Mouse (Mus musculus) hindbrain, embryonic 14.5 days (tissue): ENCODE data around the gene Hpcal1. TPM values are rescaled to one million over a fixed set of nuclear protein-coding genes. Genes with fewer than 3 reads are reported as not detected.
A peak's percentile ranks its signal among the peaks of the same experiment; 100 is the strongest.
"Not testable (repeated sequence)": the region's sequence is repeated elsewhere in the genome, so short reads cannot be mapped to it uniquely, and the experiment has no call there.

Experiments used
- ATAC-seq: fragments of 200-750 bp; cut with Nextera tagmentation; 2 replicates; pipeline ENCODE4 v1.8.0; 2017; ENCODE audit warnings: moderate number of reproducible peaks, mild to moderate bottlenecking, moderate TSS enrichment, moderate library complexity; ENCODE audit not compliant: low FRiP score
- DNase-seq: peaks from one replicate; pipeline ENCODE4 v3.0.0-alpha.2; 2015; ENCODE audit warnings: low spot score
- H3K27ac ChIP-seq: fragments of 300-500 bp; sonication (generic); 2 replicates; pipeline ENCODE4 v1.5.1; 2014; ENCODE audit warnings: mild to moderate bottlenecking, moderate library complexity
- H3K27me3 ChIP-seq: fragments of 300-500 bp; sonication (generic); 2 replicates; pipeline ENCODE4 v1.6.1; 2014; ENCODE audit warnings: mild to moderate bottlenecking, low read length, mixed read lengths; ENCODE audit not compliant: control insufficient read depth, insufficient read depth
- H3K36me3 ChIP-seq: fragments of 300-500 bp; sonication (generic); replicated peaks from 2 replicates; pipeline ENCODE4 v1.6.1; 2014; ENCODE audit not compliant: control insufficient read depth, insufficient read depth
- H3K4me1 ChIP-seq: fragments of 300-500 bp; sonication (generic); replicated peaks from 2 replicates; pipeline ENCODE4 v1.6.1; 2014; ENCODE audit warnings: antibody characterized with exemption, low read length, mixed read lengths; ENCODE audit not compliant: control insufficient read depth, insufficient read depth
- H3K4me2 ChIP-seq: fragments of 300-500 bp; sonication (generic); replicated peaks from 2 replicates; pipeline ENCODE4 v1.6.1; 2014; ENCODE audit warnings: mild to moderate bottlenecking, moderate library complexity
- H3K4me3 ChIP-seq: fragments of 300-500 bp; sonication (generic); replicated peaks from 2 replicates; pipeline ENCODE4 v1.5.1; 2014; ENCODE audit warnings: mild to moderate bottlenecking, low read length
- H3K9ac ChIP-seq: fragments of 300-500 bp; sonication (generic); 2 replicates; pipeline ENCODE4 v1.6.1; 2014
- H3K9me3 ChIP-seq: fragments of 300-500 bp; sonication (generic); 2 replicates; pipeline ENCODE4 v1.6.1; 2016; ENCODE audit warnings: low read length; ENCODE audit not compliant: control insufficient read depth
- WGBS: fragments of 180-500 bp; shearing (Covaris S2); extraction: QIAGEN DNeasy Blood & Tissue Kit; methylation state at CpG from one replicate; pipeline ENCODE4 v1.1.7; 2014; 5-methylcytosine and 5-hydroxymethylcytosine counted together
- polyA plus RNA-seq: library from polyadenylated mRNA; unstranded; fragments of >200 nt; fragmentation: Nextera tagmentation; extraction: Ambion mirVana; gene quantifications from 2 replicates; pipeline ENCODE4 v1.2.1, GENCODE M21; 2014

Hpcal1 gene
- polyA plus RNA-seq, 1 experiment from 2014 or later: 125 TPM

DNA sequence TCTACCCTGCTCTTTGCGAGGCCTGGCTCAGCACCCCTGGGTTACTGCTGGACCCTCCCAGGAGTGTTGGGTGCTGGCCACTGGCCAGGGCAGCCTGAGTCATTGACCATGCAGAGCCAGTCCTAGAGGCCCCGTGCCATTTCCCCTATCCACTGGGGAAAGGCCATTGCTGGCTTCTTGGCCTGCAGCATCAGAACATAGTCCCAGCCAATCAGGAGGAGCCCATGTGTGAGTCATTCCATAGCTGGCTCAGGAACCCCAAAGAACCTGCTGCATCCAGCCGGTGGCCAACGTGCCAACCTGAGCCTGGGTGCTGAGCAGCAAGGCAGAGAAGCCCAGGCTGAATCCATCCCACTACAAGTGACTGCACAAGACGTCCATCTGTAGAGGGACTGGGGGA lies 83.1 kb downstream of the Hpcal1 start:
- not testable (repeated sequence) for H3K27ac ChIP-seq, H3K4me1 ChIP-seq, H3K9ac ChIP-seq, H3K36me3 ChIP-seq, H3K27me3 ChIP-seq, H3K4me3 ChIP-seq, DNase-seq, H3K9me3 ChIP-seq, H3K4me2 ChIP-seq, ATAC-seq
- WGBS: 84% methylated on average over 5 of the region's 5 CpGs

DNA sequence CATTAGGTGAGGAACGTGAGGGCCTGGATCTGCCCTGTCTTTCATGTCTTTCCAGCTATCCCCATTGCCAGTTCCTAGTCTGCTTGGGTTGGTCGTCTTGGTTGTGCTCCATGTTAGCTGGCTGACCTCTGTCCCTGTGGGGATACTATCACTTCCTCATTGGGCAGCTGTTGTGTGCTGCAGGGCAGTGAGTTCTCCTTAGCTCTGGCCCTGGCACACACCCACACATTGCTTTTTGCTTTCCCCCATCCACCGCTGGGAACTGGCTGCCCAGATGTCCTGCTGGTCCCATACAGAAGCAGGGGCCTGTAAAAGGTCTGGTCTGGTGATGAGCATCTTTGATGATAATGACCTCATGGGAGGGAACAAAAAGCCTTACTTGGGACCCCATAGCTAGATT lies 84.2 kb downstream of the Hpcal1 start:
- H3K27ac ChIP-seq, H3K9ac ChIP-seq, H3K4me2 ChIP-seq, ATAC-seq, H3K4me3 ChIP-seq, H3K27me3 ChIP-seq, H3K9me3 ChIP-seq, H3K4me1 ChIP-seq, H3K36me3 ChIP-seq, DNase-seq: not testable (repeated sequence)
- 51% methylated on average over 3 of the region's 3 CpGs for WGBS

DNA sequence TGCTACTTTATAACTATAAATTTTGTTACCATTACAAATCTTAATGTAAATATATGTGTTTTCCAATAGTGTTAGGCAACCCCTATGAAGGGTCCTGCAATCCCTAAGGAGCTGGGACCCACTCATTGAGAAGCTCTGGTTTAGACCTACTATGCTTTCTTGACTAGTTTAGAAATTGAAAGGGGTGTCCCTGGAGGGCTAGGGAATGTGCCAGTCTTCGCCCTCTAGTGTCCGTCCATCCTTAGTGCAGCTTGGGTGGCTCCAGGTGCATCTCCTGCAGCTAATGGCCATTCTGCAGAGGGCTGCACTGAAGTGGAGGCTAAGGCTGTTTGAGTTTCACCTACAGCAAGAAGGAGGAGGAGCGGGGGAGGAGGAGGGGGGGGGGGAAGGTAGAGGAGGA lies 87.7 kb downstream of the Hpcal1 start:
- H3K9me3 ChIP-seq: no peaks in the 10 kb centered on the region
- no peaks in the 10 kb centered on the region for H3K4me1 ChIP-seq
- ATAC-seq: no peak
- no peak overlapping the region for H3K4me2 ChIP-seq
- no peaks in the 10 kb centered on the region for H3K36me3 ChIP-seq
- no peak overlapping the region for H3K9ac ChIP-seq
- H3K4me3 ChIP-seq: no peak overlapping the region
- H3K27me3 ChIP-seq: no peaks in the 10 kb centered on the region
- peak; percentile 53 for DNase-seq
- H3K27ac ChIP-seq: no peak overlapping the region
- WGBS: 20% methylated on average over 3 of the region's 3 CpGs

DNA sequence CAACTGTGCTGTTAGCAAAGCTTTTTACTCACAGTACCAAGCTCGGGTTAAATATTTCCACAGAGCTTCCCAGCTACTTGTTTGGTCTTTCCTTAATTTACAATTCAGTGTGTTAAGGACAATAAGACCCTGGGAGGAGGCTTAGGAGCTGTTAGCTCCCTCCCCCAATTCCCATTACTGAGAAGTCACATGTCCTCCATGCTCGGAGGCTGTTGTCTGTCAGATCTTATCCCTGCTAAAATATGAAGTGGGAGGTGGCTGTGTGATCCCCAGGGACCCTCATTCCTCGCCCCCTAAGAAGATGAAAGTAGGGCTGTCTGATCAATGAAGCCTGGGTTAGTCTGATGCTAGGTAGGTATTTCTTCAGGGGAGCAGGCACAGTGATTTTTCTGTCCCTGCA lies 88.4 kb downstream of the Hpcal1 start:
- Histone ChIP-seq H3K27me3 (no peaks in the 10 kb centered on the region), H3K4me1 (no peaks in the 10 kb centered on the region), H3K4me3 (no peak overlapping the region), H3K27ac (no peak overlapping the region), H3K9ac (no peak overlapping the region), H3K4me2 (no peak overlapping the region), H3K36me3 (no peaks in the 10 kb centered on the region), H3K9me3 (no peaks in the 10 kb centered on the region)
- WGBS: 11% methylated on average over 3 of the region's 3 CpGs
- DNase-seq (peak; percentile 30), ATAC-seq (peak; percentile 43; the same call in 1 of the 2 replicates)

DNA sequence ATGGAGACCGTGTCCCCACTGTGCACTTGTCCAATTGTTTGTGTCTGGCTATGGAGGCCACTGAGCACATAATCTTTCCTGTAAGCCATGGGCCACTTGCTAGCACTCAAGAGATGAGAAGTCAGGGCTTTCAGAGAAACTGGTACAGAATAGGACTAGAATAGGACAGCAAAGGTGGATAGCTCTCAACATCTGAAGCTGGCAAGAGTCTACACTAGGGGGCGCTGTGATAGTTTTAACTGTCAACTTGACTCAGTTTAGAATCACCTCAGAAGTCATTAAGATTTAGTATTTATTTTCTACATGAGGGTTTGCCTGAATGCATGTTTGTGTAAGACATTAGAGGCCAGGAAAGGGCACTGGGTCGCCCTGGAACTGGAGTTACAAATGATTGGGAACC lies 98.8 kb downstream of the Hpcal1 start:
- 57% methylated on average over 3 of the region's 3 CpGs for whole genome bisulfite sequencing

DNA sequence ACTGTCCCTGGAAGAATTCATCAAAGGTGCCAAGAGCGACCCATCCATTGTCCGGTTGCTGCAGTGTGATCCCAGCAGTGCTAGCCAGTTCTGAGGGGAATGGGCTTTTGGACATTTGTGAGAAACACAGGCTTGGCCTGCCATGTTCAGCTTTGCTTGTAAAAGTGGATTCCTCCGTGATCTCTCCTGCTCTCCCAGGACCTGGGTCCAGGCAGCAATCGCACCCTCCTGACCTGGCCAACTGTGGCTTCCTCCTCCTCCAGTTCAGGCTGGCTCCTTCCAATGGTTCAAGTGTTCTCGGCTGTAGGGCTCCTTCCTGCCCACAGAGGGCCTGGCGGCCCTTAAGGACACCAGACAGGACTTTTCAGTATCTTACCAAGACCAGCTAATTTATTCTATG lies 100.5 kb downstream of the Hpcal1 start:
- WGBS: 86% methylated on average over 6 of the region's 6 CpGs
- Histone ChIP-seq H3K4me1 (no peaks in the 10 kb centered on the region), H3K9me3 (no peaks in the 10 kb centered on the region), H3K4me2 (no peak overlapping the region), H3K4me3 (no peak overlapping the region), H3K9ac (no peak overlapping the region), H3K36me3 (peaks cover 23% of the 10 kb centered on the region; the same call in 1 of the 2 replicates), H3K27ac (no peak overlapping the region), H3K27me3 (no peaks in the 10 kb centered on the region)
- no peak for ATAC-seq
- DNase-seq: no peak

More for the DNA sequence above, 98.8 kb downstream of the Hpcal1 start:
- Histone ChIP-seq H3K36me3 (peaks cover 23% of the 10 kb centered on the region; the same call in 1 of the 2 replicates), H3K4me1 (no peaks in the 10 kb centered on the region), H3K9ac (no peak overlapping the region), H3K27ac (no peak overlapping the region), H3K27me3 (no peaks in the 10 kb centered on the region), H3K4me2 (no peak overlapping the region), H3K9me3 (no peaks in the 10 kb centered on the region), H3K4me3 (no peak overlapping the region)
- ATAC-seq (no peak), DNase-seq (no peak)

DNA sequence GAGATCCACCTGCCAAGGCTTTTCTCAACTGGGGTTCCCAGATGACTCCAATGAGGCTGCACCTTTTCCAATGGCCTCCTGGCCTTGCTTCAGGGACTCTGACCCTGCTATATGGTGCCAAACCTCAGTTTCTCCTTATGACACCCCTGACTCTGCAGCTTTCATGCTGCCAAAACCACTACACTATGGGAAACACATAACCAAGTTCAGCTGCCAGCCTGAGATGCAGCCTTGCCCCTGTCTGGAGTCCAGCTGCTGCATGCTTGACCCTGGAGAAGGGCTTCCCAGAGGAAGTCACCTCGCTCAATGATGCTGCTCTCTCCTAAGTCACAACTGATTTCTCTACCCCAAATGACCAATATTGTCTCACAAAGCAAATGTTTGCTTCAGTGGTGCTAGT lies 102.1 kb downstream of the Hpcal1 start:
- no peak overlapping the region for H3K4me3 ChIP-seq
- H3K4me1 ChIP-seq: no peaks in the 10 kb centered on the region
- DNase-seq: no peak
- ATAC-seq: no peak
- no peaks in the 10 kb centered on the region for H3K27me3 ChIP-seq
- no peak overlapping the region for H3K27ac ChIP-seq
- no peak overlapping the region for H3K9ac ChIP-seq
- H3K36me3 ChIP-seq: peaks cover 14% of the 10 kb centered on the region; the same call in 1 of the 2 replicates
- no peak overlapping the region for H3K4me2 ChIP-seq
- H3K9me3 ChIP-seq: no peaks in the 10 kb centered on the region
- WGBS: 93% methylated on average over 1 of the region's 1 CpGs

DNA sequence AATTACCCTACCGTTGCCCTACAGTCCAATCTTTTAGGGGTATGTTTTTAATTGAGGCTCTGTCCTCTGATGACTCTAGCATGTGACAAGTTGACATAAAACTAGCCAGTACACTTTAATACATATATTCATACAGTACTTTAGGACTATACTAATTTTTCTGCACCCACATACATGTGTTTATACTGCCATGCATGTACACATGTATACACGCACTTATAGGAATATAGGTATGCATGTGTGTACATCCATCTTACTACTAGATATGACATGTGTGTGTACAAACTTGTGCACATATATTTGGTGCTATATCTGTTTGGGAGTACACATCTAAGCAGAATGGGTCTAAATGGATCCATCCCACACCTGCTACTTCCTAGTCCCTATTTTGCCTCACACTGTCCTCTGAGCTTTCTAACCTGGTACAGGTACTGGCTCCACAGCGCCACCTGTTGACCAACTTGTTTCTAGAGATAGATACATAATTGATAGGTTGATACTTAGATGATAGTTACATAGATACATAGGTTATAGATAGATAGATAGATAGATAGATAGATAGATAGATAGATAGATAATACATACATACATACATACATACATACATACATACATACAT lies 105.1 kb downstream of the Hpcal1 start:
- Histone ChIP-seq H3K27me3 (no peaks in the 10 kb centered on the region), H3K9ac (no peak overlapping the region), H3K27ac (no peak overlapping the region), H3K36me3 (peaks cover 14% of the 10 kb centered on the region; the same call in 1 of the 2 replicates), H3K4me2 (no peak overlapping the region), H3K9me3 (no peaks in the 10 kb centered on the region), H3K4me1 (no peaks in the 10 kb centered on the region), H3K4me3 (no peak overlapping the region)
- DNase-seq: peak; percentile 74
- 68% methylated on average over 3 of the region's 3 CpGs for WGBS
- peak; percentile 53; the same call in 1 of the 2 replicates for ATAC-seq

DNA sequence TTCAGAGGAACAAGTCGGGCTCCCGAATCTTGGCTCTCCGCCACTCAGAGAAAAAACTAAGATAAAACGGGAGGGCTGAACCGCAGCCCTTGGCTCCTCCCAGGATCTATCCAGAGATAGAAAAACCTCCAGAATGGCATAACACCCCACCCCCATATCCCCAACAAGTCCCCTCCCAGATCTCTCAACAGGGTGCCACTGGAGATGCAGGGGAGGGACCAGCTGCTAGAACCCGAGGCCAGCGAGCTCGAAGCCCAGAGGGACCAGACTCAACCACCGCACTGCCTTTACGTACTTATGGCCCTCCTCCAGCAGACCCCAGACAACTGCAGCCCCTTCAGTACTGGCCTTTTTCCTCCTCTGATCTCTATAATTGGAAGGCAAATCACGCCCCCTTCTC lies 107.6 kb downstream of the Hpcal1 start:
- not testable (repeated sequence) for H3K27me3 ChIP-seq, H3K36me3 ChIP-seq, H3K9ac ChIP-seq, H3K9me3 ChIP-seq, ATAC-seq, H3K4me1 ChIP-seq, DNase-seq, H3K4me2 ChIP-seq, H3K27ac ChIP-seq, H3K4me3 ChIP-seq
- 92% methylated on average over 11 of the region's 11 CpGs for WGBS

DNA sequence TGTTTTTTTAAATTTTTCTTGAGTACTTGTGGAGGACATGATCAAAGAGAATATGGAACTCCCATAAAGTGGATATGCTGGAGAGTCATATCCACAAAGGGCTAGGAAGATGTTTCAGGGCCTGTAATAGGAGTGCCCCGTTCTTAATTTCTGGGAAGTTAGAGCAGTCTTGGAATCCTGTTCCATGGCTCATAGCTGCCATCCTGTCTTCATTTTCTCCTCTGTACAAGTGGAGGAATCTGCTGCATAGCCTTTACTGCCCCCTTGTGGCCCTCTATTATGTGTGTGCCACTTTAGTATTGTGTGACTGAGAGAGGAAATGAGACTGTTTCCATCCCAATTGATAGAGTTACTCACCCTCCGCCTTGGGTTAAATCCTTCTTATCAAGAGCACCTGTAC lies 117.9 kb downstream of the Hpcal1 start:
- Histone ChIP-seq H3K9ac (no peak overlapping the region), H3K27ac (no peak overlapping the region), H3K4me1 (no peaks in the 10 kb centered on the region), H3K4me3 (no peak overlapping the region), H3K4me2 (no peak overlapping the region), H3K9me3 (no peaks in the 10 kb centered on the region), H3K27me3 (no peaks in the 10 kb centered on the region), H3K36me3 (no peaks in the 10 kb centered on the region)
- ATAC-seq: no peak; the same call in 1 of the 2 replicates
- peak; percentile 92 for DNase-seq
- 47% methylated on average over 2 of the region's 2 CpGs for WGBS
